Mouse (Mus musculus) megakaryocyte, embryonic 14.5 days (primary cell): ENCODE data around the gene Gm43638.

ENCODE experiments used
- FLI1 ChIP-seq: IDR thresholded peaks from 2 replicates; pipeline ENCODE4 v1.6.1; 2012; ENCODE audit warnings: low read length, inconsistent platforms, mixed read lengths
- GATA1 ChIP-seq: IDR thresholded peaks from 3 replicates; pipeline ENCODE4 v1.6.1; 2012; ENCODE audit warnings: mixed read lengths, low read length, inconsistent platforms, borderline replicate concordance

GRCm38 (mm10) chr5:87498936-87499335 lies 12.3 kb upstream of the Gm43638 start:
- TF ChIP-seq FLI1: no peak
- TF ChIP-seq GATA1: no peak
